In genomic region chr2:11287834-11288530, GRCm38 (mm10) we compare ENCODE assay signal across 9 mouse cellular contexts.
DNase-seq lines count a peak whose midpoint lies in the region; ATAC-seq lines count a peak whose summit lies in the region.
"Had no signal": no experiment of that assay in that cellular context is flagged by ENCODE, and none has a peak within 500 bp of the region (broad histone marks: within the 10 kb centered on the region; RNA-seq: fewer than 3 reads in every experiment).

No protein-coding gene starts in this region.

- 67% methylated on average over 18 of the region's 18 CpGs for WGBS in embryonic facial prominence, embryonic 12.5 days
- 77% methylated on average over 18 of the region's 18 CpGs for WGBS in embryonic facial prominence, embryonic 10.5 days
- 70% methylated on average over 18 of the region's 18 CpGs for WGBS in hindbrain, embryonic 16.5 days
- WGBS in neural tube, embryonic 15.5 days, result 70% methylated on average over 18 of the region's 18 CpGs

- no peak overlapping the region for H3K27ac ChIP-seq in embryonic facial prominence, embryonic 12.5 days
- H3K27ac ChIP-seq in embryonic facial prominence, embryonic 10.5 days (replicated peaks), result no peak overlapping the region
- no peak overlapping the region for H3K27ac ChIP-seq in hindbrain, embryonic 16.5 days (ENCODE audit: low read depth, low read length)
- no peak overlapping the region for H3K27ac ChIP-seq in neural tube, embryonic 15.5 days (replicated peaks)
- H3K27ac ChIP-seq: limb, embryonic 15.5 days had no signal

- H3K36me3 ChIP-seq in embryonic facial prominence, embryonic 12.5 days, result no peaks in the 10 kb centered on the region
- H3K36me3 ChIP-seq in embryonic facial prominence, embryonic 10.5 days (replicated peaks), result no peaks in the 10 kb centered on the region
- H3K36me3 ChIP-seq in megakaryocyte, embryonic 14.5 days (replicated peaks; ENCODE audit: low read length), result peaks cover 100% of the 10 kb centered on the region
- H3K36me3 ChIP-seq in hindbrain, embryonic 16.5 days (ENCODE audit: control insufficient read depth, insufficient read depth, low read length), result no peaks in the 10 kb centered on the region
- no peaks in the 10 kb centered on the region for H3K36me3 ChIP-seq in neural tube, embryonic 15.5 days
- H3K36me3 ChIP-seq: limb, embryonic 15.5 days had no signal

- intact Hi-C loops in left cerebral cortex, postnatal 10 days (cut with DNase I), result loop anchor here (10.0 kb wide), 1 partner anchor 173 kb away; no protein-coding TSS in a partner anchor
- intact Hi-C loops in left cerebral cortex, postnatal 4 days (cut with DNase I), result loop anchor here (10.0 kb wide), 1 partner anchor 173 kb away; no protein-coding TSS in a partner anchor

- H3K4me3 ChIP-seq in embryonic facial prominence, embryonic 12.5 days, result no peak overlapping the region
- H3K4me3 ChIP-seq in embryonic facial prominence, embryonic 10.5 days, result no peak overlapping the region
- peak overlapping the region; percentile 26 for H3K4me3 ChIP-seq in megakaryocyte, embryonic 14.5 days (replicated peaks)
- 0 out of 2 replicates have a peak overlapping the region, but pooled peaks have one; percentile 1 for H3K4me3 ChIP-seq in hindbrain, embryonic 16.5 days (ENCODE audit: low read length)
- H3K4me3 ChIP-seq in neural tube, embryonic 15.5 days (replicated peaks), result no peak overlapping the region
- H3K4me3 ChIP-seq: limb, embryonic 15.5 days had no signal

- no peak overlapping the region for H3K9ac ChIP-seq in embryonic facial prominence, embryonic 12.5 days
- no peak overlapping the region for H3K9ac ChIP-seq in hindbrain, embryonic 16.5 days (ENCODE audit: low read depth, low read length)
- no peak overlapping the region for H3K9ac ChIP-seq in neural tube, embryonic 15.5 days (replicated peaks)
- H3K9ac ChIP-seq: limb, embryonic 15.5 days had no signal

- 0 out of 2 replicates have a peak, but pooled peaks cover 2% of the 10 kb centered on the region for H3K4me1 ChIP-seq in embryonic facial prominence, embryonic 12.5 days
- peaks cover 5% of the 10 kb centered on the region; the same call in 1 of the 2 replicates for H3K4me1 ChIP-seq in embryonic facial prominence, embryonic 10.5 days
- peaks cover 13% of the 10 kb centered on the region for H3K4me1 ChIP-seq in megakaryocyte, embryonic 14.5 days
- H3K4me1 ChIP-seq in hindbrain, embryonic 16.5 days (ENCODE audit: control insufficient read depth, insufficient read depth, low read depth, low read length), result no peaks in the 10 kb centered on the region
- 0 out of 2 replicates have a peak, but pooled peaks cover 4% of the 10 kb centered on the region for H3K4me1 ChIP-seq in neural tube, embryonic 15.5 days

- H3K9me3 ChIP-seq in embryonic facial prominence, embryonic 12.5 days, result no peaks in the 10 kb centered on the region
- H3K9me3 ChIP-seq in embryonic facial prominence, embryonic 10.5 days, result peaks cover 5% of the 10 kb centered on the region; the same call in 1 of the 2 replicates
- H3K9me3 ChIP-seq in megakaryocyte, embryonic 14.5 days, result no peaks in the 10 kb centered on the region
- H3K9me3 ChIP-seq in hindbrain, embryonic 16.5 days (ENCODE audit: control insufficient read depth, low read length), result no peaks in the 10 kb centered on the region
- H3K9me3 ChIP-seq in neural tube, embryonic 15.5 days (replicated peaks), result no peaks in the 10 kb centered on the region
- H3K9me3 ChIP-seq: limb, embryonic 15.5 days had no signal

- 0 out of 2 replicates have a peak, but pooled peaks have one; percentile 28 for ATAC-seq in embryonic facial prominence, embryonic 12.5 days (ENCODE audit: insufficient number of reproducible peaks, insufficient read depth, low FRiP score, low TSS enrichment)
- ATAC-seq in megakaryocyte, adult 5-6 weeks (ENCODE audit: poor library complexity, severe bottlenecking), result no peak
- ATAC-seq in hindbrain, embryonic 16.5 days, result peak; percentile 88
- peak; percentile 73 for ATAC-seq in neural tube, embryonic 15.5 days (ENCODE audit: low FRiP score)

- no peak for DNase-seq in embryonic facial prominence, embryonic 10.5 days (ENCODE audit: low spot score)
- no peak for DNase-seq in left cerebral cortex, postnatal 10 days (ENCODE audit: extremely low spot score in 1 of 2, low spot score in 2 of 2)
- no peak for DNase-seq in left cerebral cortex, postnatal 4 days

- peak overlapping the region; percentile 25 for H3K4me2 ChIP-seq in embryonic facial prominence, embryonic 12.5 days (replicated peaks)
- H3K4me2 ChIP-seq in hindbrain, embryonic 16.5 days (ENCODE audit: low read length), result peak overlapping the region; percentile 14; the same call in 1 of the 2 replicates
- H3K4me2 ChIP-seq in neural tube, embryonic 15.5 days, result peak overlapping the region; percentile 27; the same call in 1 of the 2 replicates
- H3K4me2 ChIP-seq: limb, embryonic 15.5 days had no signal

- no peaks in the 10 kb centered on the region for H3K27me3 ChIP-seq in embryonic facial prominence, embryonic 12.5 days
- H3K27me3 ChIP-seq in embryonic facial prominence, embryonic 10.5 days (replicated peaks; ENCODE audit: low read depth, poor library complexity, severe bottlenecking), result no peaks in the 10 kb centered on the region
- no peaks in the 10 kb centered on the region for H3K27me3 ChIP-seq in megakaryocyte, embryonic 14.5 days (replicated peaks)
- no peaks in the 10 kb centered on the region for H3K27me3 ChIP-seq in hindbrain, embryonic 16.5 days (replicated peaks; ENCODE audit: control insufficient read depth, insufficient read depth, low read length)
- no peaks in the 10 kb centered on the region for H3K27me3 ChIP-seq in neural tube, embryonic 15.5 days (replicated peaks)
- H3K27me3 ChIP-seq: limb, embryonic 15.5 days had no signal

Comparison
In these comparisons a context has a peak if more than half of its experiments do, and no peak if none do; other contexts are left out.
1. H3K4me3 ChIP-seq: peak in megakaryocyte, embryonic 14.5 days (single experiment) and hindbrain, embryonic 16.5 days (single experiment); none in embryonic facial prominence, embryonic 12.5 days (single experiment), embryonic facial prominence, embryonic 10.5 days (single experiment) and neural tube, embryonic 15.5 days (single experiment).
2. Peak in every context shown above with its lines, with median percentiles within 50 percentile points of each other: H3K4me2 ChIP-seq.